Mouse (Mus musculus) ES-Bruce4 (cell line): ENCODE measurements around the gene Mcrip1.

Experiments used
- CTCF ChIP-seq: IDR thresholded peaks from one replicate; pipeline ENCODE4 v1.8.1; 2011; ENCODE audit warnings: low read depth, low read length
- EP300 ChIP-seq: IDR thresholded peaks from 2 replicates; pipeline ENCODE4 v1.6.1; 2011; ENCODE audit warnings: low read depth, low read length; ENCODE audit not compliant: insufficient read depth
- POLR2A ChIP-seq: IDR thresholded peaks from one replicate; pipeline ENCODE4 v1.8.1; 2011; ENCODE audit warnings: low read length; ENCODE audit not compliant: insufficient read depth

DNA sequence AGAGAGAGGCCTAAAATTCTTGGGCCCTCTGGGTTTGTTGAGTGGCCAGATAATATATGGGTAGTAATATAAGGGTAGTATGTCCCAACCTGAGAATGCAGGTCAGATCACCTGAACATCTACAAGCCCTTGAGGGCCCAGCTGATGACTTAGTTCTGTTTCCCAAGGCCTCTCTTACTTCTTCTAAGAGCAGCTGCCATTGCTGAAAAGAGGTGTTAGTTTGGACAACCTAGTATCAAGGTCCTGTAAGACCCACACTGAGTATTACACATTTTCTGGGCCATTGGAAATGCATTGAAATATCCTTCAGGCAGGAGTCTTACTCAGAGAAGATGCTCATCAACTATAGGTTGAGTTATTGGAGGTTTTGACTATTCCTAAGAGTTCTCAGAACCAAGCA lies 26.4 kb upstream of the Mcrip1 start:
- TF ChIP-seq POLR2A, result no peak
- no peak for TF ChIP-seq CTCF
- no peak for TF ChIP-seq EP300
